Mouse (Mus musculus): ENCODE data around the gene Hdhd3. TPM values are rescaled to one million over a fixed set of nuclear protein-coding genes. Genes with fewer than 3 reads are reported as not detected.

Hdhd3 gene
- polyA plus RNA-seq, 1 experiment: 23.7 TPM

- Histone ChIP-seq H3K4me1 (ENCODE audit: control insufficient read depth, insufficient read depth, low read length) (no peaks in the 10 kb centered on the region), H3K4me3 (ENCODE audit: insufficient read depth, low read depth, low read length) (no peak overlapping the region), H3K27me3 (replicated peaks; ENCODE audit: control insufficient read depth, insufficient read depth, low read length) (no peaks in the 10 kb centered on the region), H3K36me3 (ENCODE audit: control insufficient read depth, insufficient read depth, low read length) (no peaks in the 10 kb centered on the region; the same call in 1 of the 2 replicates), H3K27ac (ENCODE audit: insufficient read depth, low read depth, low read length) (no peak overlapping the region)
- 88% methylated on average over 5 of the region's 5 CpGs for WGBS
- TF ChIP-seq CTCF (conservative IDR thresholded peaks at IDR 0.05; ENCODE audit: insufficient read depth, insufficient read length, low read depth, low read length) (no peak), POLR2A (IDR thresholded peaks at IDR 0.05; ENCODE audit: low read depth, low read length) (no peak)
- no peak for DNase-seq
Observed at GRCm38 (mm10) chr4:62487172-62487571, 16.1 kb downstream of the Hdhd3 start.

DNA sequence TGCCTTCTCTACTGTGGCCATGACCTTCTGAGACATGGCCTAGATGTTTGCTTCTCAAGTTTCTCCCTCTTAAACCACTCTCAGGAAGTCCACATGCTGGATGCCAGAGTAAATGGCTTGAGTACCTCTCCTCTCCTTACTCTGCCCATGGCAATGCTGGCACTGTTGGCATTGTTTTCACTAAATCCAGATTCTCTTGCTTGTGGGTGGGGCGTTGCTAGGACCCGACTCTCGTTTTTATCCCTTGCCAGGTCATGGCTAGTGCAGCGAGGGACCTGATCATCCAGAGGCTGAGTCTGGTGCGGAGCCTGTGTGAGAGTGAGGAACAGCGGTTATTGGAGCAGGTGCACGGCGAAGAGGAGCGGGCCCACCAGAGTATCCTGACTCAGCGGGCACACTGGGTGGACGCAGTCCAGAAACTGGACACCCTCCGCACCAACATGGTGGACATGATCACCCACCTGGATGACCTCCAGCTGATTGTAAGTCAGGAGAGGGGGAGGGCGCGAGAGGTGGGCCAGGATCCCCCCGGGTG lies 17.0 kb downstream of the Hdhd3 start:
- Histone ChIP-seq H3K4me3 (ENCODE audit: insufficient read depth, low read depth, low read length) (no peak overlapping the region), H3K36me3 (ENCODE audit: control insufficient read depth, insufficient read depth, low read length) (no peaks in the 10 kb centered on the region; the same call in 1 of the 2 replicates), H3K27me3 (replicated peaks; ENCODE audit: control insufficient read depth, insufficient read depth, low read length) (no peaks in the 10 kb centered on the region), H3K4me1 (ENCODE audit: control insufficient read depth, insufficient read depth, low read length) (no peaks in the 10 kb centered on the region), H3K27ac (ENCODE audit: insufficient read depth, low read depth, low read length) (no peak overlapping the region)
- no peak for DNase-seq
- TF ChIP-seq CTCF (conservative IDR thresholded peaks at IDR 0.05; ENCODE audit: insufficient read depth, insufficient read length, low read depth, low read length) (no peak), POLR2A (IDR thresholded peaks at IDR 0.05; ENCODE audit: low read depth, low read length) (no peak)
- 89% methylated on average over 15 of the region's 15 CpGs for WGBS

- WGBS: 74% methylated on average over 8 of the region's 8 CpGs
- 0 out of 2 replicates have a peak, but pooled peaks cover 2% of the 10 kb centered on the region for H3K4me1 ChIP-seq (ENCODE audit: control insufficient read depth, insufficient read depth, low read length)
- H3K27me3 ChIP-seq (replicated peaks; ENCODE audit: control insufficient read depth, insufficient read depth, low read length): no peaks in the 10 kb centered on the region
- TF ChIP-seq POLR2A (IDR thresholded peaks at IDR 0.05; ENCODE audit: low read depth, low read length): no peak
- no peak for TF ChIP-seq CTCF (conservative IDR thresholded peaks at IDR 0.05; ENCODE audit: insufficient read depth, insufficient read length, low read depth, low read length)
- no peak for DNase-seq
- H3K27ac ChIP-seq (ENCODE audit: insufficient read depth, low read depth, low read length): no peak overlapping the region
- no peaks in the 10 kb centered on the region; the same call in 1 of the 2 replicates for H3K36me3 ChIP-seq (ENCODE audit: control insufficient read depth, insufficient read depth, low read length)
- H3K4me3 ChIP-seq (ENCODE audit: insufficient read depth, low read depth, low read length): no peak overlapping the region
Observed at GRCm38 (mm10) chr4:62485450-62486161, 17.7 kb downstream of the Hdhd3 start.

GRCm38 (mm10) chr4:62484928-62485327 lies 18.3 kb downstream of the Hdhd3 start:
- 0 out of 2 replicates have a peak, but pooled peaks cover 4% of the 10 kb centered on the region for H3K4me1 ChIP-seq (ENCODE audit: control insufficient read depth, insufficient read depth, low read length)
- no peak overlapping the region for H3K27ac ChIP-seq (ENCODE audit: insufficient read depth, low read depth, low read length)
- H3K27me3 ChIP-seq (replicated peaks; ENCODE audit: control insufficient read depth, insufficient read depth, low read length): no peaks in the 10 kb centered on the region
- 81% methylated on average over 3 of the region's 3 CpGs for WGBS
- TF ChIP-seq CTCF (conservative IDR thresholded peaks at IDR 0.05; ENCODE audit: insufficient read depth, insufficient read length, low read depth, low read length) (no peak), POLR2A (IDR thresholded peaks at IDR 0.05; ENCODE audit: low read depth, low read length) (no peak)
- no peak for DNase-seq
- H3K4me3 ChIP-seq (ENCODE audit: insufficient read depth, low read depth, low read length): no peak overlapping the region
- H3K36me3 ChIP-seq (ENCODE audit: control insufficient read depth, insufficient read depth, low read length): no peaks in the 10 kb centered on the region; the same call in 1 of the 2 replicates

- Histone ChIP-seq H3K27me3 (replicated peaks; ENCODE audit: control insufficient read depth, insufficient read depth, low read length) (no peaks in the 10 kb centered on the region), H3K36me3 (ENCODE audit: control insufficient read depth, insufficient read depth, low read length) (no peaks in the 10 kb centered on the region), H3K4me1 (ENCODE audit: control insufficient read depth, insufficient read depth, low read length) (peaks cover 11% of the 10 kb centered on the region; the same call in 1 of the 2 replicates), H3K27ac (ENCODE audit: insufficient read depth, low read depth, low read length) (peak overlapping the region; percentile 48; the same call in 1 of the 2 replicates), H3K4me3 (ENCODE audit: insufficient read depth, low read depth, low read length) (peak overlapping the region; percentile 3)
- WGBS: 25% methylated on average over 10 of the region's 10 CpGs
- TF ChIP-seq POLR2A (IDR thresholded peaks at IDR 0.05; ENCODE audit: low read depth, low read length) (no peak), CTCF (conservative IDR thresholded peaks at IDR 0.05; ENCODE audit: insufficient read depth, insufficient read length, low read depth, low read length) (no peak)
- DNase-seq: peak; percentile 50
Observed at GRCm38 (mm10) chr4:62480709-62481605, 22.3 kb downstream of the Hdhd3 start.

DNA sequence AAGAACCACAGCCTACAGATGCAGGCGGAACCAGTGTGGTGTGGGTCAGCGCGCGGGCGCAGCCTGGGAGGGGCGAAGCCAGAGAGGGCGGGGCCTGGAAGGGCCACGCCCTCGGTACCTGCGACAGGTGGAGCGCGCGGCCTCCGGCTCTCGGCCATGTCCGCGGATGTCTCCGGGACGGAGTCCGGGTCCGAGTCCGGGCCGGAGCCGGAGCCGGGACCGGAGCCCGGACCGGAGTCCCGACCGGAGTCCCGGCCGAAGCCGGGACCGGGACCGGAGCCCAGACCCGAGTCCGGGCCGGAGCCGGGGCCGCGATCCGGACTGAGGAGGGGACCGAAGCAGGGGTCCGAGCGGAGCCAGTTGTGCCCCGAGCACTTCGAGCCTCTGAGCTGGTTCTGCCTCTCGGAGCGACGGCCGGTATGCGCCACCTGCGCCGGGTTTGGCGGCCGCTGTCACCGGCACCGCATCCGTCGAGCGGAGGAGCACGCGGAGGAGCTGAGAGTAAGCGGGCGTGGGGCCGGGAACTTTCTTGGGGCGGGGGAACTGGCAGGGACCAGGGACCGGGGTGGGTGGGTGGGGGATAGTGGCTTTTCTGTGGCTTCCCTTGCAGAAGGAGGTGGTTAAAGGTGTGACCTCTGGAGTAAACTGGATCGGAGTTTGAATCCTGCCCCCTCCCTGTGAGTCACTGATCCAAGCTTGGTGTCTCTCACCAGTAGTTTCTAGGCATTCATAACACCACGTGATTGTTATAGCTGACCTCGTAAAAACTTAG lies 23.1 kb downstream of the Hdhd3 start, which contains the start of gene Bspry:
Bspry (plus strand) TSS at position 117 of the 772 bp plus-strand sequence.
- peak within 1 kb of the TSS; percentile 48; the same call in 1 of the 2 replicates for H3K27ac ChIP-seq (ENCODE audit: insufficient read depth, low read depth, low read length)
- DNase-seq: peak; percentile 87

More for the DNA sequence above, 23.1 kb downstream of the Hdhd3 start, which contains the start of gene Bspry:
- TF ChIP-seq POLR2A (IDR thresholded peaks at IDR 0.05; ENCODE audit: low read depth, low read length) (no peak), CTCF (conservative IDR thresholded peaks at IDR 0.05; ENCODE audit: insufficient read depth, insufficient read length, low read depth, low read length) (no peak)
- whole genome bisulfite sequencing: 2% methylated on average over 71 of the region's 71 CpGs
- H3K4me3 ChIP-seq (ENCODE audit: insufficient read depth, low read depth, low read length): peak within 1 kb of the TSS; percentile 56
- peaks cover 17% of the 10 kb centered on the region for H3K4me1 ChIP-seq (ENCODE audit: control insufficient read depth, insufficient read depth, low read length)
- H3K27me3 ChIP-seq (replicated peaks; ENCODE audit: control insufficient read depth, insufficient read depth, low read length): no peaks in the 10 kb centered on the region
- H3K36me3 ChIP-seq (ENCODE audit: control insufficient read depth, insufficient read depth, low read length): no peaks in the 10 kb centered on the region
